Mouse (Mus musculus) midbrain, embryonic 16.5 days (tissue): Measurements from ENCODE around the gene Vwa5b1. TPM values are rescaled to one million over a fixed set of nuclear protein-coding genes. Genes with fewer than 3 reads are reported as not detected.

ENCODE experiments used
- ATAC-seq: fragments of 200-750 bp; cut with Nextera tagmentation; 2 replicates; pipeline ENCODE4 v1.8.0; 2017; ENCODE audit warnings: moderate TSS enrichment
- H3K27ac ChIP-seq: fragments of 300-500 bp; sonication (generic); 2 replicates; pipeline ENCODE4 v1.5.1; 2014; ENCODE audit warnings: mild to moderate bottlenecking, low read length, mixed read lengths
- H3K27me3 ChIP-seq: fragments of 300-500 bp; sonication (generic); 2 replicates; pipeline ENCODE4 v1.6.1; 2014; ENCODE audit warnings: low read depth, low read length, mixed read lengths; ENCODE audit not compliant: control insufficient read depth, insufficient read depth
- H3K36me3 ChIP-seq: fragments of 300-500 bp; sonication (generic); 2 replicates; pipeline ENCODE4 v1.6.1; 2014; ENCODE audit warnings: mild to moderate bottlenecking, low read length, moderate library complexity, mixed read lengths; ENCODE audit not compliant: control insufficient read depth, insufficient read depth
- H3K4me1 ChIP-seq: fragments of 300-500 bp; sonication (generic); 2 replicates; pipeline ENCODE4 v1.6.1; 2014; ENCODE audit warnings: mild to moderate bottlenecking, low read length, mixed read lengths; ENCODE audit not compliant: control insufficient read depth, insufficient read depth
- H3K4me2 ChIP-seq: fragments of 300-500 bp; sonication (generic); 2 replicates; pipeline ENCODE4 v1.6.1; 2014; ENCODE audit warnings: mild to moderate bottlenecking, low read length, mixed read lengths
- H3K4me3 ChIP-seq: fragments of 300-500 bp; sonication (generic); 2 replicates; pipeline ENCODE4 v1.5.1; 2014; ENCODE audit warnings: low read depth, mild to moderate bottlenecking, low read length, moderate library complexity, mixed read lengths
- H3K9ac ChIP-seq: fragments of 300-500 bp; sonication (generic); 2 replicates; pipeline ENCODE4 v1.6.1; 2014; ENCODE audit warnings: low read depth, low read length, mixed read lengths
- H3K9me3 ChIP-seq: fragments of 300-500 bp; sonication (generic); replicated peaks from 2 replicates; pipeline ENCODE4 v1.6.1; 2014; ENCODE audit warnings: mild to moderate bottlenecking, low read length, mixed read lengths; ENCODE audit not compliant: control insufficient read depth, poor library complexity, severe bottlenecking
- WGBS: fragments of 180-500 bp; shearing (Covaris S2); extraction: QIAGEN DNeasy Blood & Tissue Kit; methylation state at CpG from one replicate; pipeline ENCODE4 v1.1.7; 2014; 5-methylcytosine and 5-hydroxymethylcytosine counted together
- polyA plus RNA-seq: library from polyadenylated mRNA; unstranded; fragments of >200 nt; fragmentation: Nextera tagmentation; extraction: Ambion mirVana; gene quantifications from 2 replicates; pipeline ENCODE4 v1.2.1, GENCODE M21; 2015

Vwa5b1 gene
- polyA plus RNA-seq, 1 experiment from 2014 or later = 2.8 TPM

DNA sequence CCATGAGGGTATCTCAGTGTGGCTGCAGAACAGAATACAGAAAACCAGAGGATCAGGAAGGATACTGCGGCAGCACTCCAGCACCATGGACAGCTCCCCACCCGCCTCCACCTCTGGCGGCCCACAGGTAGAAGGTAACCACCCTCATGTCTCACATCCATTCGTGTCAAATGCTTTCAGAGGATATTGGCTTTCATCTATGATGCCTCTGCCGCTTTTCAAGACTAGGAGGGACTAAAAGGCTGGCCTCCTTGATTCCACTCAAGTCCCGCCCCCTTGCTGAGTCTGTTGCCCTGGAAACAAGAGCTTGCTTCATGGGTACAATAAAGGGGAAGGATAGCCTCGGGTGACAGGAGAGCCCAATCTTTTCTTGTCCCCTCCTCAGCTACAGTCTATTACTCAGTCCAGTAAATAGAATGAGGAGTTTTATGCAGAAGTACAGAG is 37.8 kb downstream of the Vwa5b1 start:
- WGBS = under 1% methylated on average over 7 of the region's 7 CpGs
- Histone ChIP-seq H3K4me2 (peak overlapping the region; percentile 40), H3K9ac (0 out of 2 replicates have a peak overlapping the region, but pooled peaks have one; percentile 6), H3K27ac (peak overlapping the region; percentile 86), H3K4me1 (peaks cover 27% of the 10 kb centered on the region), H3K36me3 (no peaks in the 10 kb centered on the region), H3K27me3 (no peaks in the 10 kb centered on the region), H3K4me3 (no peak overlapping the region), H3K9me3 (no peaks in the 10 kb centered on the region)
- ATAC-seq = peak; percentile 88

DNA sequence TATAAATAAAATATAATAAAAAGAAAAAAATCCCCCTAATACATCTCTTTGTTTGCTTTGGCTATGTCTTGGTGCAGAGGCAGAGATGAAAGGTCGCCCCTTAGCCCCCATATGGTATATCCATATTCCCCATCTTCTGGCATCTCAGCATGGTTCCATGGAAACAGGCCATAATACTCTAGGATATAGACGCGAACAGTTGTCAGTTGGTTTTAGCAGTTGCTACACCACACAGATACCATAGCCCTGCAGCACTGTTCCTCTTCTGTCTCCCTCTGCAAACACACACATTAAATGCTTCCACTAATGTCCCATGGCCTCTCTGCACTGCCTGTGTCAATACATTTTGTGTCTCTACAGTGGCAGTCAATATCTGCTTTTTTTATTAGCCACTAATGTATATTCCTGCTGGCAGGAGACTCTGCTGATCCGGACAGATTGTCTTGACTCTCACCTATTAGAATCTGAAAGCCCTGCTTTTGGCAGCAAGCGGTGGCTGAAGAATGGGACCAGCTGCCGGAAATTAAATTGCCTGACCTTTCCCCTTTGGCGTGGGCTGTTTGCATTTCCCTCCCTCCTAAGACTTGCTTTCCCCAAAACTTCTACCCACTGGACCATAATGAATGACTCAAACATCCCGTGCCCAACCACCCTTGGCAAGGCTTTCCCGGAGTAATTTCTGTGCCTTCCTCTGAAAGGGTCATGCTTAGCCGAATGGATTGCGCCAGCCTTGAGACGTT is 39.1 kb downstream of the Vwa5b1 start:
- H3K27ac ChIP-seq = peak overlapping the region; percentile 86
- H3K4me2 ChIP-seq = no peak overlapping the region
- no peak overlapping the region for H3K4me3 ChIP-seq
- H3K4me1 ChIP-seq = peaks cover 27% of the 10 kb centered on the region
- H3K36me3 ChIP-seq = no peaks in the 10 kb centered on the region
- WGBS = 30% methylated on average over 12 of the region's 12 CpGs
- no peak overlapping the region for H3K9ac ChIP-seq
- no peaks in the 10 kb centered on the region for H3K9me3 ChIP-seq
- H3K27me3 ChIP-seq = no peaks in the 10 kb centered on the region
- no peak for ATAC-seq

DNA sequence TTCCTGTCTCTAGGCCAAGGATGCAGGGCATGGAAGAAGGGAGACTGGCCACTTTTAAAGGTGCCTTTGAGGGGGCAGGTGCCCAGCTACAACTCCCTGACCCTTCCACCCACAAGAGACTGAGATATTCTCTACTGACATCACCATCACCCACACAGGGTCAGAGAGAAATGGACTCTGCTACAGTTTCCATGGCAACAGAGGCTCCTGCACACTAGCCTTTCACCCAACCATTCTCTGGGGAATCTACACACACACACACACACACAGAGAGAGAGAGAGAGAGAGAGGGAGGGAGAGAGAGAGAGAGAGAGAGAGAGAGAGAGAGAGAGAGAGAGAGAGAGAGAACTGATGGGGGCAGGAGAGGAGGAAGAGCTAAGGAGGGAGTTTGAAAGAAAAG is 50.7 kb downstream of the Vwa5b1 start:
- Histone ChIP-seq H3K9me3 (no peaks in the 10 kb centered on the region), H3K9ac (no peak overlapping the region), H3K27ac (peak overlapping the region; percentile 47; the same call in 1 of the 2 replicates), H3K4me3 (no peak overlapping the region), H3K4me2 (no peak overlapping the region), H3K4me1 (peaks cover 12% of the 10 kb centered on the region), H3K27me3 (no peaks in the 10 kb centered on the region), H3K36me3 (no peaks in the 10 kb centered on the region)
- ATAC-seq = 0 out of 2 replicates have a peak, but pooled peaks have one; percentile 42

DNA sequence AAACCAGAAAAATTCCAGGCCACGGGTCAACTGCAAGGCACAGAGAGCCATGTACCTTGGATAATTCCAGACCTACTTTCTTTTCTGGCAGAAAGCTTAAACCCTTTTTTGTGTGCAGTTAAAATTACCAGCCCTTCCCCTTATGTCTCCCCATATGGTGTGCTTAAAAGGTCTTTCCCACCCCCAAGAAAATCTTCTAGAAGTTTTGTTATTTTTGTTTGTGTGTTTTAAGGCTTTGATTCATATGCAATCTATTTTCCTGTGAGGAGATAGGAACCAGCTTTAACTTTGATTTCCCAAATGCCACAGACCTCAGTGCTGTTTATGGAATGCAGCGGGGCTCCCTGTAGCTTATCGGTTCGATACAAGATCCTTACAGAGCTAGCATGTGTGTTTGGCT is 53.2 kb downstream of the Vwa5b1 start:
- Histone ChIP-seq H3K9me3 (no peaks in the 10 kb centered on the region), H3K4me3 (no peak overlapping the region), H3K9ac (no peak overlapping the region), H3K4me2 (no peak overlapping the region), H3K36me3 (no peaks in the 10 kb centered on the region), H3K27me3 (no peaks in the 10 kb centered on the region), H3K27ac (no peak overlapping the region), H3K4me1 (peaks cover 12% of the 10 kb centered on the region)
- 74% methylated on average over 4 of the region's 4 CpGs for WGBS
- no peak for ATAC-seq

DNA sequence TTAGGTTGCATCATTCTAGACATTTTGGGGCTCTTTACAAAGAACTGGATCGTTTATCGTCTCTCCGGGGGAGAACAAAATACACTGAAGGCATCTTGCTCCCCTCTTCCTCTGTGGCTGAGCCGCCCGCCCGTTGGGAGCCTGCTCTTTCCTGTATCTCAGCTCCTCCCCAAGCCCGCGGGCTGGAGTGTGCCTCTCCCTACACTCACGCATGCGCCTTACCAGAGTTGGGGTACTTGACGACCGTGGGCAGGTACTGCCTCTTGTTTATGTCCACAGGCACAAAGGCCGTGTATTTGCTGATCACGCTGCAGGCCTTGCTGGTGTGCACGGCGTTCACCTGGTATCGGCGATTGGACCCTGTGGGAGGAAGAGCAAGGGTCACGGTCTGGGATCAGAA is 57.3 kb downstream of the Vwa5b1 start:
- no peaks in the 10 kb centered on the region for H3K27me3 ChIP-seq
- WGBS = 81% methylated on average over 19 of the region's 19 CpGs
- ATAC-seq = no peak

DNA sequence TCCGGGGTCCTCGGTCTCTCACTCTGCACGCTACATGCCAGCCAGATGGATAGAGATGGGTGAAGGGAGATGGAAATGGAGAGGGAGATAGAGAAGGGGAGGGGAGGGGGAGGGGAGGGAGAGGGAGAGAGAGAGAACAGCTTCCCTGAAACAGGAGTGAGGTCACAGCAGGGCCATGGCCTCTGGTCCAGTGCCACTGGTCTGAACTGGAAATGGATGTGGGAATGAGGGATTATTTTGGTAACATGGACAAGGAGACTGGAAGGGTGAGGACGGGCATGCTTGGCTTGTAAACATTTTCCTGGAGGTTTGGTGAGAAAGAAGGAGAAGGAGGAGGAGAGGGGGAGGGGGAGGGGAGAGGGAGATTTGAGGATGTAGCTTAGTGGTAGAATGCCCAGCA is 59.0 kb downstream of the Vwa5b1 start:
- peaks cover 2% of the 10 kb centered on the region; the same call in 1 of the 2 replicates for H3K4me1 ChIP-seq
- H3K27ac ChIP-seq = no peak overlapping the region
- H3K36me3 ChIP-seq = no peaks in the 10 kb centered on the region
- ATAC-seq = no peak
- H3K4me3 ChIP-seq = no peak overlapping the region
- no peaks in the 10 kb centered on the region for H3K9me3 ChIP-seq
- H3K9ac ChIP-seq = no peak overlapping the region
- H3K4me2 ChIP-seq = no peak overlapping the region
- no peaks in the 10 kb centered on the region for H3K27me3 ChIP-seq
- 89% methylated on average over 3 of the region's 4 CpGs for WGBS

More for the DNA sequence above, 57.3 kb downstream of the Vwa5b1 start:
- H3K4me3 ChIP-seq = no peak overlapping the region
- no peaks in the 10 kb centered on the region for H3K9me3 ChIP-seq
- peaks cover 2% of the 10 kb centered on the region; the same call in 1 of the 2 replicates for H3K4me1 ChIP-seq
- H3K9ac ChIP-seq = no peak overlapping the region
- H3K4me2 ChIP-seq = no peak overlapping the region
- H3K27ac ChIP-seq = no peak overlapping the region
- no peaks in the 10 kb centered on the region for H3K36me3 ChIP-seq

DNA sequence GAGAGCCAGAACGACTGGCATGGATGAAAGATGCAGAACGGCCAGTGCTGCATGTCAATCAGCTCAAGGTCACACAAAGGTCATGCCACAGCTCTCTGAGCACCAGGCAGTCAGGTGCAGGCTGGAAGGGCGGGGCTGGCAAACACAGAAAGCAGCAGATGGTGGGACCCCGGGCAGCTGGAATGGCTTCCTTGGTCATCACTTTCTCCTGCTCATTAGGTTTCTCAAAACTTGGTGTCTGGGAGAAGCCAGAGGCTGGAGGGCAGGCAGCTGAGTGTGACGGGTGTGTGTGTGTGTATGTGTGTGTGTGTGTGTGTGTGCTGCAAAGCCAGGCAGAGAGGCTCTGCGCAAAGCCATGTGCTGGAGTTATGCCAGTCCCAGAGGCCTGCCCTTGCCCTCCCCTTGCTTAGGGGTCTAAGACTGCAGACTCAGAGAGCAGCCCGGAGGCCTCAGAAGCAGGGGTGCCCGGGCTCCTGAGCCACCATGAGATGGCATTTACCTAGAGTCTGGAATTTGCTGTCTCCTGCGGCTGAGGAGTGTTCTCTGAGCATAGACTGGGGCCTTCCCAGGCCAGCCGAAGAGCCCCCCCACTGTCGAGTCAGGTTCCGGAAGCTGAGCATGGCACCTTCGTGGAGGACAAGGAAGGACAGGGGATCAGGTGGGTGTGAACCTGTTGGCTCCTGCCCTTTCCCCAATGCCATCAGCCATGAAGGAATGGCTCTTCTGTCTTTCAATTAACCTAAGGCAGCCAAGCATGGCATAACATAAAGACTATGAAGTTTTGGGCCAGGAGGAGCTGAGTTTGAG is 60.7 kb downstream of the Vwa5b1 start:
- no peak overlapping the region for H3K4me3 ChIP-seq
- H3K4me1 ChIP-seq = peaks cover 2% of the 10 kb centered on the region; the same call in 1 of the 2 replicates
- no peaks in the 10 kb centered on the region for H3K36me3 ChIP-seq
- no peaks in the 10 kb centered on the region for H3K9me3 ChIP-seq
- no peak overlapping the region for H3K4me2 ChIP-seq
- no peaks in the 10 kb centered on the region for H3K27me3 ChIP-seq
- WGBS = 63% methylated on average over 13 of the region's 13 CpGs
- H3K9ac ChIP-seq = no peak overlapping the region
- no peak for ATAC-seq
- H3K27ac ChIP-seq = no peak overlapping the region

DNA sequence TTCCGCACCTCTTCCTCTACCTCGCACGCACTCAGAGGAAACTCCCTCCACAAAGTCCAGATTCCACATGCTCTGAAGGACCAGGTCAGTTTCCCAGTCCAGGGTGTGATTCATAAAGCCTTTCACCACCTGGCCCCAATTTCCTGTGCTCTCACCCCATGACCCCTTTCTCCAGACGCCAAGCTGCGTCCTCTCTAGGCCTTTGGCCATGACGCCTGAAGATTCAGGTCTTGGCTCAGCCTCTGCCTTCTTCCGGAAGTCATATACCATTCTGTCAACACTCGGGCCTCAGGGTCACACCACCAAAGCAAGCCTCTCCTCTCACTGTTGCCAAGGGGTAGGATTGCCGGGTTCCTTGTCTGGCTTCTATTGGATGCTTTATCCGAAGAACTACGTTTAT is 65.8 kb downstream of the Vwa5b1 start:
- no peaks in the 10 kb centered on the region for H3K36me3 ChIP-seq
- no peak for ATAC-seq
- H3K4me2 ChIP-seq = no peak overlapping the region
- WGBS = 85% methylated on average over 11 of the region's 11 CpGs
- H3K27me3 ChIP-seq = no peaks in the 10 kb centered on the region
- no peak overlapping the region for H3K4me3 ChIP-seq
- no peaks in the 10 kb centered on the region for H3K9me3 ChIP-seq
- no peak overlapping the region for H3K9ac ChIP-seq
- H3K4me1 ChIP-seq = peaks cover 7% of the 10 kb centered on the region; the same call in 1 of the 2 replicates
- no peak overlapping the region for H3K27ac ChIP-seq

DNA sequence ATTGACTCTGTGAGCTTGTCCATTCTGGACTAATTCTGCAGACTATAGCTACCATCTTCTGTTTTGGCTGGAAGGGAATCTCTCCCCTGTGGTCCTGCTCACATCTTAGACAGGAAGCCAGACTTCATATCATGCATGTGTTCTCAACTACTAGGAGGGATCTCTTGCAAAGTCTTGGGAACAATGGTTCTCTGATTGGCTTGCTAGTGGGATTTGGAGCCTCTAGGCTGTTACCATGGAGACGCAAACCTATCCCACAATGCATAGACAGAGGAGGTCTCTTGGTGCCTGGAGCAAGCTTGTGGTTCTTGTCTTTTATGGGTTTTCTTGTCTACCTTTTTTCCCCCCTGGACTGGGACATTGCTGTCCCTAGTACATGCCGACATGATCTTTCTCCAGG is 67.4 kb downstream of the Vwa5b1 start:
- WGBS = 58% methylated on average over 2 of the region's 2 CpGs
- ATAC-seq = no peak

More for the DNA sequence above, 67.4 kb downstream of the Vwa5b1 start:
- no peaks in the 10 kb centered on the region for H3K9me3 ChIP-seq
- H3K36me3 ChIP-seq = no peaks in the 10 kb centered on the region
- H3K9ac ChIP-seq = no peak overlapping the region
- no peak overlapping the region for H3K27ac ChIP-seq
- no peak overlapping the region for H3K4me3 ChIP-seq
- H3K4me2 ChIP-seq = no peak overlapping the region
- peaks cover 5% of the 10 kb centered on the region; the same call in 1 of the 2 replicates for H3K4me1 ChIP-seq
- H3K27me3 ChIP-seq = no peaks in the 10 kb centered on the region
